Mouse (Mus musculus) B cell, adult 67 days (primary cell): ENCODE results near the gene Dazap2. TPM values are rescaled to one million over a fixed set of nuclear protein-coding genes. Genes with fewer than 3 reads are reported as not detected.

Experiments used
- total RNA-seq, 2 experiments: library from RNA; stranded (reverse); gene quantifications; 4 replicates each; pipeline ENCODE4 v1.2.4; 2023

Dazap2 gene
- total RNA-seq = 100 to 1,000 TPM; 545 to 575 TPM

GRCm38 (mm10) chr15:100614996-100615824 lies at the start of gene Dazap2:
TSS of gene Dazap2 (plus strand) at chr15:100615349.

GRCm38 (mm10) chr15:100599276-100600046 lies 15.7 kb upstream of the Dazap2 start, which contains the start of gene Pou6f1:
TSS of gene Pou6f1 (minus strand) at chr15:100599984.

GRCm38 (mm10) chr15:100636700-100637501 lies 21.8 kb downstream of the Dazap2 start, which contains the start of gene Smagp:
TSS of gene Smagp (minus strand) at chr15:100636940.

GRCm38 (mm10) chr15:100669337-100669736 lies 54.2 kb downstream of the Dazap2 start, which contains the start of gene Bin2:
TSS of gene Bin2 (minus strand) at chr15:100669553.

Other genes starting within 250 kb of the Dazap2 start
- gene Gm5475, start 193.2 kb upstream of the Dazap2 start, total RNA-seq = not detected
- 10 to 100 TPM; 21.4 to 21.9 TPM for gene Slc11a2, start 190.3 kb upstream of the Dazap2 start, total RNA-seq
- gene Letmd1, start 146.3 kb upstream of the Dazap2 start, total RNA-seq = 10 to 100 TPM; 42.2 to 44.9 TPM
- 1 to 10 TPM; 4.2 to 6.2 TPM for gene Csrnp2, start 119.9 kb upstream of the Dazap2 start, total RNA-seq
- gene Tfcp2, start 63.3 kb upstream of the Dazap2 start, total RNA-seq = 10 to 100 TPM in 1 of 2 experiments, 1 to 10 TPM in 1; 8.3 to 11.7 TPM
- 10 to 100 TPM; 74.9 to 78.3 TPM for gene Pou6f1, start 15.4 kb upstream of the Dazap2 start, total RNA-seq
- gene Smagp, start 21.6 kb downstream of the Dazap2 start, total RNA-seq = 10 to 100 TPM; 13.0 to 17.7 TPM
- 100 to 1,000 TPM; 193 to 209 TPM for gene Bin2, start 54.2 kb downstream of the Dazap2 start, total RNA-seq
- 1 to 10 TPM in 1 of 2 experiments, not detected in 1; 1.1 TPM for gene Cela1, start 72.6 kb downstream of the Dazap2 start, total RNA-seq
- gene Galnt6, start 114.0 kb downstream of the Dazap2 start, total RNA-seq = 10 to 100 TPM; 30.1 to 30.2 TPM
- 10 to 100 TPM; 10.2 to 17.3 TPM for gene Slc4a8, start 146.4 kb downstream of the Dazap2 start, total RNA-seq